Mouse (Mus musculus) hindbrain, embryonic 16.5 days (tissue): Measurements from ENCODE around the gene Pfn1. TPM values are rescaled to one million over a fixed set of nuclear protein-coding genes. Genes with fewer than 3 reads are reported as not detected.
A peak's percentile ranks its signal among the peaks of the same experiment; 100 is the strongest.

Experiments
- ATAC-seq: fragments of 200-750 bp; cut with Nextera tagmentation; 2 replicates; pipeline ENCODE4 v1.8.0; 2017; ENCODE audit warnings: moderate TSS enrichment, moderate library complexity
- H3K27ac ChIP-seq: fragments of 300-500 bp; sonication (generic); 2 replicates; pipeline ENCODE4 v1.5.1; 2014; ENCODE audit warnings: low read depth, mild to moderate bottlenecking, control low read depth, low read length, moderate library complexity
- H3K27me3 ChIP-seq: fragments of 300-500 bp; sonication (generic); replicated peaks from 2 replicates; pipeline ENCODE4 v1.6.1; 2014; ENCODE audit warnings: low read length; ENCODE audit not compliant: control insufficient read depth, insufficient read depth
- H3K36me3 ChIP-seq: fragments of 300-500 bp; sonication (generic); 2 replicates; pipeline ENCODE4 v1.6.1; 2014; ENCODE audit warnings: mild to moderate bottlenecking, low read length, moderate library complexity, mixed read lengths; ENCODE audit not compliant: control insufficient read depth, insufficient read depth
- H3K4me1 ChIP-seq: fragments of 300-500 bp; sonication (generic); 2 replicates; pipeline ENCODE4 v1.6.1; 2014; ENCODE audit warnings: low read depth, low read length; ENCODE audit not compliant: control insufficient read depth, insufficient read depth
- H3K4me2 ChIP-seq: fragments of 300-500 bp; sonication (generic); 2 replicates; pipeline ENCODE4 v1.6.1; 2014; ENCODE audit warnings: mild to moderate bottlenecking, low read length, control low read depth, moderate library complexity
- H3K4me3 ChIP-seq: fragments of 300-500 bp; sonication (generic); 2 replicates; pipeline ENCODE4 v1.5.1; 2014; ENCODE audit warnings: mild to moderate bottlenecking, low read length, control low read depth, moderate library complexity
- H3K9ac ChIP-seq: fragments of 300-500 bp; sonication (generic); 2 replicates; pipeline ENCODE4 v1.6.1; 2014; ENCODE audit warnings: low read depth, mild to moderate bottlenecking, control low read depth, low read length, moderate library complexity
- H3K9me3 ChIP-seq: fragments of 300-500 bp; sonication (generic); 2 replicates; pipeline ENCODE4 v1.6.1; 2014; ENCODE audit warnings: mild to moderate bottlenecking, low read length, moderate library complexity; ENCODE audit not compliant: control insufficient read depth
- WGBS: fragments of 180-500 bp; shearing (Covaris S2); extraction: QIAGEN DNeasy Blood & Tissue Kit; methylation state at CpG from one replicate; pipeline ENCODE4 v1.1.7; 2014; 5-methylcytosine and 5-hydroxymethylcytosine counted together
- polyA plus RNA-seq: library from polyadenylated mRNA; unstranded; fragments of >200 nt; fragmentation: Nextera tagmentation; extraction: Ambion mirVana; gene quantifications from 2 replicates; pipeline ENCODE4 v1.2.1, GENCODE M21; 2015

Gene Pfn1
- polyA plus RNA-seq, 1 experiment from 2014 or later = 638 TPM

GRCm38 (mm10) chr11:70630129-70630528 is 24.3 kb downstream of the Pfn1 start:
- Histone ChIP-seq H3K27ac (no peak overlapping the region), H3K9me3 (no peaks in the 10 kb centered on the region), H3K9ac (no peak overlapping the region), H3K27me3 (no peaks in the 10 kb centered on the region), H3K4me1 (no peaks in the 10 kb centered on the region), H3K4me3 (no peak overlapping the region), H3K4me2 (no peak overlapping the region), H3K36me3 (no peaks in the 10 kb centered on the region)
- 71% methylated on average over 7 of the region's 7 CpGs for WGBS
- ATAC-seq = no peak

GRCm38 (mm10) chr11:70629557-70629956 is 24.9 kb downstream of the Pfn1 start:
- Histone ChIP-seq H3K36me3 (no peaks in the 10 kb centered on the region), H3K9me3 (no peaks in the 10 kb centered on the region), H3K4me2 (no peak overlapping the region), H3K4me3 (no peak overlapping the region), H3K4me1 (no peaks in the 10 kb centered on the region), H3K27me3 (no peaks in the 10 kb centered on the region), H3K27ac (no peak overlapping the region), H3K9ac (no peak overlapping the region)
- ATAC-seq = no peak
- WGBS = 54% methylated on average over 5 of the region's 5 CpGs

- no peak overlapping the region for H3K27ac ChIP-seq
- 73% methylated on average over 2 of the region's 2 CpGs for WGBS
- H3K36me3 ChIP-seq = no peaks in the 10 kb centered on the region
- no peaks in the 10 kb centered on the region for H3K27me3 ChIP-seq
- H3K9ac ChIP-seq = no peak overlapping the region
- no peaks in the 10 kb centered on the region for H3K9me3 ChIP-seq
- no peak overlapping the region for H3K4me3 ChIP-seq
- ATAC-seq = no peak
- no peak overlapping the region for H3K4me2 ChIP-seq
- no peaks in the 10 kb centered on the region for H3K4me1 ChIP-seq
These were observed 26.0 kb downstream of the Pfn1 start for GRCm38 (mm10) chr11:70628431-70628830.

GRCm38 (mm10) chr11:70626877-70627276 is 27.6 kb downstream of the Pfn1 start:
- Histone ChIP-seq H3K27ac (no peak overlapping the region), H3K36me3 (no peaks in the 10 kb centered on the region), H3K4me1 (no peaks in the 10 kb centered on the region), H3K9me3 (no peaks in the 10 kb centered on the region), H3K4me3 (no peak overlapping the region), H3K4me2 (no peak overlapping the region), H3K9ac (no peak overlapping the region), H3K27me3 (no peaks in the 10 kb centered on the region)
- WGBS = 81% methylated on average over 4 of the region's 4 CpGs
- ATAC-seq = no peak

GRCm38 (mm10) chr11:70625473-70625872 is 29.0 kb downstream of the Pfn1 start:
- Histone ChIP-seq H3K4me3 (no peak overlapping the region), H3K9me3 (no peaks in the 10 kb centered on the region), H3K36me3 (no peaks in the 10 kb centered on the region), H3K9ac (no peak overlapping the region), H3K27ac (no peak overlapping the region), H3K4me1 (no peaks in the 10 kb centered on the region), H3K27me3 (no peaks in the 10 kb centered on the region), H3K4me2 (no peak overlapping the region)
- WGBS = 50% methylated on average over 4 of the region's 4 CpGs
- ATAC-seq = no peak

- no peak overlapping the region for H3K4me2 ChIP-seq
- H3K36me3 ChIP-seq = no peaks in the 10 kb centered on the region
- ATAC-seq = no peak
- H3K4me3 ChIP-seq = no peak overlapping the region
- no peaks in the 10 kb centered on the region for H3K9me3 ChIP-seq
- H3K4me1 ChIP-seq = no peaks in the 10 kb centered on the region
- WGBS = 73% methylated on average over 10 of the region's 10 CpGs
- no peak overlapping the region for H3K9ac ChIP-seq
- H3K27me3 ChIP-seq = no peaks in the 10 kb centered on the region
- H3K27ac ChIP-seq = no peak overlapping the region
These were observed 31.2 kb downstream of the Pfn1 start for GRCm38 (mm10) chr11:70623053-70623742.

GRCm38 (mm10) chr11:70621972-70622814 is 32.3 kb downstream of the Pfn1 start:
- WGBS = 39% methylated on average over 7 of the region's 7 CpGs
- Histone ChIP-seq H3K27me3 (no peaks in the 10 kb centered on the region), H3K27ac (no peak overlapping the region), H3K9me3 (no peaks in the 10 kb centered on the region), H3K4me3 (no peak overlapping the region), H3K4me2 (no peak overlapping the region), H3K36me3 (no peaks in the 10 kb centered on the region), H3K4me1 (no peaks in the 10 kb centered on the region), H3K9ac (no peak overlapping the region)
- no peak for ATAC-seq

GRCm38 (mm10) chr11:70619101-70619500 is 35.3 kb downstream of the Pfn1 start, which contains the start of gene Chrne:
Gene Chrne (minus strand): TSS chr11:70619216.
- Histone ChIP-seq H3K36me3 (no peaks in the 10 kb centered on the region), H3K9me3 (no peaks in the 10 kb centered on the region), H3K4me3 (no peak within 1 kb of the TSS), H3K27ac (no peak within 1 kb of the TSS), H3K9ac (no peak within 1 kb of the TSS), H3K4me2 (no peak within 1 kb of the TSS), H3K4me1 (peaks cover 9% of the 10 kb centered on the region), H3K27me3 (no peaks in the 10 kb centered on the region)
- no peak for ATAC-seq
- WGBS = 39% methylated on average over 1 of the region's 1 CpGs

GRCm38 (mm10) chr11:70615516-70616093 is 38.8 kb downstream of the Pfn1 start, which contains the start of gene 4930544D05Rik:
Gene 4930544D05Rik (plus strand): TSS chr11:70615848.
- no peaks in the 10 kb centered on the region for H3K9me3 ChIP-seq
- peak within 1 kb of the TSS; percentile 55 for H3K4me2 ChIP-seq
- H3K4me3 ChIP-seq = peak within 1 kb of the TSS; percentile 9
- WGBS = 19% methylated on average over 21 of the region's 21 CpGs
- H3K36me3 ChIP-seq = peaks cover 13% of the 10 kb centered on the region
- H3K27me3 ChIP-seq = no peaks in the 10 kb centered on the region
- peak within 1 kb of the TSS; percentile 49 for H3K9ac ChIP-seq
- ATAC-seq = no peak
- H3K4me1 ChIP-seq = peaks cover 9% of the 10 kb centered on the region
- no peak within 1 kb of the TSS for H3K27ac ChIP-seq
